In genomic region chrX:13431421-13431820, GRCm38 (mm10) we compare ENCODE assay signal across 29 mouse cellular contexts. TPM values are rescaled to one million over a fixed set of nuclear protein-coding genes. Genes with fewer than 3 reads are reported as not detected.
DNase-seq lines count a peak whose midpoint lies in the region; ATAC-seq and TF ChIP-seq lines count a peak whose summit lies in the region.
"Had no signal": no experiment of that assay in that cellular context is flagged by ENCODE, and none has a peak within 500 bp of the region (broad histone marks: within the 10 kb centered on the region; RNA-seq: fewer than 3 reads in every experiment).

No protein-coding gene starts in this region.

- in situ Hi-C loops in ES-E14 (cut with MboI; ENCODE audit: low sequenced_read_pairs in 2 of 2, unreplicated experiment in 2 of 2) = no loop called here

- ATAC-seq in inflammation-experienced regulatory T-cells, adult 6 months = peak; percentile 63
- ATAC-seq in granulocyte monocyte progenitor cell, adult 5-6 weeks (replicated peaks; ENCODE audit: poor library complexity, severe bottlenecking) = no peak
- ATAC-seq: forebrain, postnatal 0 days; midbrain, embryonic 16.5 days had no signal

- no peak overlapping the region for H3K4me3 ChIP-seq in ES-E14 (ENCODE audit: insufficient read depth in 1 of 2, low read depth in 1 of 2, low read length in 2 of 2, poor library complexity in 1 of 2, severe bottlenecking in 1 of 2)
- H3K4me3 ChIP-seq: embryonic facial prominence, embryonic 15.5 days; forebrain, embryonic 12.5 days; hindbrain, embryonic 10.5 days; layer of hippocampus, adult 2 months; left cerebral cortex, adult 2 months; limb, embryonic 13.5 days; lung, embryonic 15.5 days; myocyte; neural tube, embryonic 13.5 days had no signal

- no peaks in the 10 kb centered on the region for H3K9me3 ChIP-seq in ES-E14 (ENCODE audit: control insufficient read depth, insufficient read depth, low read depth, low read length)
- H3K9me3 ChIP-seq: embryonic facial prominence, embryonic 15.5 days; forebrain, embryonic 12.5 days; G1E; hindbrain, embryonic 10.5 days; limb, embryonic 13.5 days; lung, embryonic 15.5 days; neural tube, embryonic 13.5 days had no signal

- peak; percentile 25 for DNase-seq in CD4-positive helper T cell, adult 2 months (ENCODE audit: low read depth, low spot score)
- peak; percentile 38 for DNase-seq in CD4-positive, CD25-positive, alpha-beta regulatory T cell, adult 2 months (ENCODE audit: low read depth, low spot score)
- DNase-seq in ES-E14 (ENCODE audit: low read depth, low spot score) = peak; percentile 0
- DNase-seq in kidney, adult 8-10 months = no peak
- DNase-seq in retina, postnatal 1 day = no peak
- DNase-seq: adrenal gland, postnatal 25 days; B cell, adult 2 months; cerebellum, adult 18-20 months; forebrain, postnatal 0 days; heart, postnatal 14 days; kidney, adult 18-20 months; kidney, postnatal 36 days had no signal

- no peaks in the 10 kb centered on the region for H3K36me3 ChIP-seq in ES-E14 (ENCODE audit: control insufficient read depth, insufficient read depth, low read length, poor library complexity, severe bottlenecking)
- H3K36me3 ChIP-seq: embryonic facial prominence, embryonic 15.5 days; forebrain, embryonic 12.5 days; G1E; hindbrain, embryonic 10.5 days; limb, embryonic 13.5 days; lung, embryonic 15.5 days; neural tube, embryonic 13.5 days had no signal

- no peak overlapping the region for H3K9ac ChIP-seq in ES-E14 (ENCODE audit: insufficient read depth, low read depth, low read length, poor library complexity, severe bottlenecking)
- H3K9ac ChIP-seq: embryonic facial prominence, embryonic 15.5 days; forebrain, embryonic 12.5 days; forebrain, postnatal 0 days; limb, embryonic 13.5 days; lung, embryonic 15.5 days; neural tube, embryonic 13.5 days had no signal

- H3K4me1 ChIP-seq in ES-E14 (ENCODE audit: control insufficient read depth in 2 of 2, insufficient read depth in 2 of 2, low read length in 2 of 2, poor library complexity in 1 of 2) = no peaks in the 10 kb centered on the region; a peak in 1 of 4 replicates
- H3K4me1 ChIP-seq: embryonic facial prominence, embryonic 15.5 days; forebrain, embryonic 12.5 days; hindbrain, embryonic 10.5 days; limb, embryonic 13.5 days; lung, embryonic 15.5 days; neural tube, embryonic 13.5 days had no signal

- no peak overlapping the region for H3K27ac ChIP-seq in ES-E14 (ENCODE audit: insufficient read depth, low read depth, low read length, poor library complexity, severe bottlenecking)
- H3K27ac ChIP-seq: embryonic facial prominence, embryonic 15.5 days; forebrain, embryonic 12.5 days; hindbrain, embryonic 10.5 days; layer of hippocampus, adult 2 months; left cerebral cortex, adult 2 months; limb, embryonic 13.5 days; lung, embryonic 15.5 days; neural tube, embryonic 13.5 days had no signal

TF ChIP-seq in ES-E14, 5 proteins besides CTCF, POLR2A, EP300 and RAD21:
- TF ChIP-seq HCFC1 (IDR thresholded peaks at IDR 0.05; ENCODE audit: borderline replicate concordance, insufficient read depth, low read length) = no peak
- no peak for TF ChIP-seq ZC3H11A (IDR thresholded peaks at IDR 0.05; ENCODE audit: borderline replicate concordance, low read depth, low read length)
- no peak for TF ChIP-seq ZNF384 (IDR thresholded peaks at IDR 0.05; ENCODE audit: low read depth, low read length)
- TF ChIP-seq MAFK (IDR thresholded peaks at IDR 0.05; ENCODE audit: insufficient read depth, low read depth, low read length) = no peak
- TF ChIP-seq CHD2 (IDR thresholded peaks at IDR 0.05; ENCODE audit: low read depth, low read length) = no peak
TF ChIP-seq in ES-E14: peak in this region for 0.

RNA-seq across cellular contexts. Expression of gene Nyx, which starts 34.5 kb away (rescaled TPM):
- total RNA-seq in ES-E14 (2012; rRNA removed) = 0.31 and 0.37 TPM in 2 replicates
- under 1 TPM in 1 of 3 experiments, not detected in 2; 0.07 TPM for polyA plus RNA-seq in inflammation-experienced regulatory T-cells, adult 6 months (2017; shearing (Covaris generic))
- not detected in 2 replicates for total RNA-seq in granulocyte monocyte progenitor cell, adult 5-6 weeks (2014; fragmentation: Nextera tagmentation)
- total RNA-seq in granulocyte monocyte progenitor cell, adult 5-6 weeks (2017) = not detected in 2 replicates
- total RNA-seq: common myeloid progenitor, adult 5-6 weeks; megakaryocyte progenitor cell, adult 5-6 weeks had no signal
- polyA plus RNA-seq: liver, embryonic 11.5 days; stomach, embryonic 14.5 days had no signal

Comparison
In these comparisons a context has a peak if more than half of its experiments do, and no peak if none do; other contexts are left out.
1. DNase-seq: peak in CD4-positive helper T cell, adult 2 months (single experiment), CD4-positive, CD25-positive, alpha-beta regulatory T cell, adult 2 months (single experiment) and ES-E14 (single experiment); none in kidney, adult 8-10 months (0 of 2) and retina, postnatal 1 day (single experiment).